Mouse (Mus musculus) CH12F3 (cell line): Measurements from ENCODE around the gene Med10.

Source experiments
- in situ Hi-C: fragments of 300-500 bp; cut with MboI; formaldehyde crosslinking; loops from 2 replicates; pipeline ENCODE4 v1.14.3; 2020; ENCODE audit warnings: low sequenced_read_pairs

Gene Med10

GRCm38 (mm10) chr13:69825396-69826095 lies 23.4 kb downstream of the Med10 start:
- in situ Hi-C loops, result no loop called here

GRCm38 (mm10) chr13:69830606-69831005 lies 28.4 kb downstream of the Med10 start:
- in situ Hi-C loops, result no loop called here

GRCm38 (mm10) chr13:69832578-69832977 lies 30.4 kb downstream of the Med10 start:
- in situ Hi-C loops, result no loop called here

- in situ Hi-C loops, result no loop called here
Observed at GRCm38 (mm10) chr13:69833416-69833815, 31.2 kb downstream of the Med10 start.

GRCm38 (mm10) chr13:69845592-69845991 lies 43.4 kb downstream of the Med10 start:
- in situ Hi-C loops, result no loop called here

- in situ Hi-C loops, result no loop called here
Observed at GRCm38 (mm10) chr13:69849579-69849978, 47.4 kb downstream of the Med10 start.

GRCm38 (mm10) chr13:69852313-69852712 lies 50.1 kb downstream of the Med10 start:
- in situ Hi-C loops, result no loop called here

GRCm38 (mm10) chr13:69853425-69854043 lies 51.3 kb downstream of the Med10 start:
- in situ Hi-C loops, result no loop called here

- in situ Hi-C loops, result no loop called here
Observed at GRCm38 (mm10) chr13:69855941-69856340, 53.7 kb downstream of the Med10 start.

- in situ Hi-C loops, result no loop called here
Observed at GRCm38 (mm10) chr13:69862276-69862675, 60.1 kb downstream of the Med10 start.

GRCm38 (mm10) chr13:69864911-69865310 lies 62.7 kb downstream of the Med10 start:
- in situ Hi-C loops, result no loop called here
